Mouse (Mus musculus): ENCODE measurements around the gene Orai1. TPM values are rescaled to one million over a fixed set of nuclear protein-coding genes. Genes with fewer than 3 reads are reported as not detected.
A peak's percentile ranks its signal among the peaks of the same experiment; 100 is the strongest.

Orai1 gene
- total RNA-seq, 2 experiments from 2014 or later: 11.0 to 13.5 TPM

DNA sequence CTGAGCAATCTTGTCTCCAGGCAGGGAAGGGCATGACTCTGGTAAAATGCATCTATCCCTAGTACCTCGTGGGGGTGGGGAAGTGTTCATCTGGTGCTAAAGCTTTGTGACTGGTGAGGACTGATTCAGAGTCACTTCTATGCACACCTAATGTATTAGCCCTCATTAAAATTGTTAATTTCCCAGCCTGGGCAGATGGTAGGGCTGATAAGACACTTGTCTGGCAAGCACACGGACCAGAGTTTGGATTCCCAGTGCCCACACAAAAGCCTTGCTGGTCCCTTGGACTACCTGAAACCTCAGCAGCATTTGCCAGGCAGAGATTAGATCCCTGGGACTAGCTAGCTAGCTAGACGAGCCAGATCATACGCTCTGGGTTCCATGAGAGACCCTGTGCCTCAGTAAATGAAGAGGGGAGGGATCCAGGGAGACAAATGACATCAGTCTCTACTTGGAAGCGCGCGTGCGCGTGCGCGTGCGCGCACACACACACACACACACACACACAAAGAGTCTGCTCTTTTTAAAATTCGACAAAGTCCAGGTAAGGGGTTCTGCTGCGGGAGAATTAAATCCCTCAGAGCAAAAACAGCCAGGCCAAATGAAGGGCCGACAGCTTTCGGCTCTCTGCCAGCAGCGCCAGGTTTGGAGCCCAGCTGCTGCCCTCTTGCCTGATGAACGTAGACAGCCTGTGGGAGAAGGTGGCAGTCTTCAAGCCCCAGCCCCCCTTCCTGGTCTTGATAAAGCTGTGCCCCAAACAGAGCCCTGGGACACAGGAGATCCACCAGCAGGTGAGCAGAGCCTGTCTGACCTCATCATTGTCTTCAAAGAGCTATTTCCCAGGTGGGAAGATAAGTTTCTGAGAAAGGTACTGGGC is 8.9 kb upstream of the Orai1 start:
- Histone ChIP-seq H3K4me3 (no peak overlapping the region), H3K27ac (no peak overlapping the region)
- no peak for TF ChIP-seq CTCF (conservative IDR thresholded peaks at IDR 0.05)
- no peak for DNase-seq (ENCODE audit: low spot score in 2 of 2)

GRCm38 (mm10) chr5:123008877-123009493 is 5.9 kb upstream of the Orai1 start:
- DNase-seq (ENCODE audit: low spot score in 2 of 2): peak; percentile 61 to 69
- Histone ChIP-seq H3K27ac (peak overlapping the region; percentile 64), H3K4me3 (no peak overlapping the region)
- TF ChIP-seq CTCF (conservative IDR thresholded peaks at IDR 0.05): no peak

GRCm38 (mm10) chr5:123009873-123010272 is 5.0 kb upstream of the Orai1 start:
- Histone ChIP-seq H3K4me3 (no peak overlapping the region), H3K27ac (peak overlapping the region; percentile 53)
- no peak for TF ChIP-seq CTCF (conservative IDR thresholded peaks at IDR 0.05)
- DNase-seq (ENCODE audit: low spot score in 2 of 2): peak in 1 of 2 experiments; percentile 52

GRCm38 (mm10) chr5:123010806-123011205 is 4.1 kb upstream of the Orai1 start:
- H3K27ac ChIP-seq: no peak overlapping the region
- TF ChIP-seq CTCF (conservative IDR thresholded peaks at IDR 0.05): peak; percentile 73

GRCm38 (mm10) chr5:123011705-123012104 is 3.2 kb upstream of the Orai1 start:
- no peak for DNase-seq (ENCODE audit: low spot score in 2 of 2)
- Histone ChIP-seq H3K4me3 (no peak overlapping the region), H3K27ac (no peak overlapping the region)
- no peak for TF ChIP-seq CTCF (conservative IDR thresholded peaks at IDR 0.05)

More at GRCm38 (mm10) chr5:123010806-123011205, 4.1 kb upstream of the Orai1 start:
- no peak overlapping the region for H3K4me3 ChIP-seq
- no peak for DNase-seq (ENCODE audit: low spot score in 2 of 2)

GRCm38 (mm10) chr5:123013599-123014315 is 1.1 kb upstream of the Orai1 start:
- peak overlapping the region; percentile 89 for H3K27ac ChIP-seq

GRCm38 (mm10) chr5:123015915-123016314 is 1.0 kb downstream of the Orai1 start:
- TF ChIP-seq CTCF (conservative IDR thresholded peaks at IDR 0.05): no peak
- Histone ChIP-seq H3K27ac (peak overlapping the region; percentile 89), H3K4me3 (peak overlapping the region; percentile 75)
- no peak for DNase-seq (ENCODE audit: low spot score in 2 of 2)

More at GRCm38 (mm10) chr5:123013599-123014315, 1.1 kb upstream of the Orai1 start:
- no peak overlapping the region; the same call in 1 of the 2 replicates for H3K4me3 ChIP-seq
- peak; percentile 70 to 74 for DNase-seq (ENCODE audit: low spot score in 2 of 2)
- peak; percentile 91 for TF ChIP-seq CTCF (conservative IDR thresholded peaks at IDR 0.05)

- H3K4me3 ChIP-seq: no peak overlapping the region
- no peak overlapping the region for H3K27ac ChIP-seq
- no peak for DNase-seq (ENCODE audit: low spot score in 2 of 2)
- TF ChIP-seq CTCF (conservative IDR thresholded peaks at IDR 0.05): no peak
These were observed 2.6 kb downstream of the Orai1 start for GRCm38 (mm10) chr5:123017504-123017903.

DNA sequence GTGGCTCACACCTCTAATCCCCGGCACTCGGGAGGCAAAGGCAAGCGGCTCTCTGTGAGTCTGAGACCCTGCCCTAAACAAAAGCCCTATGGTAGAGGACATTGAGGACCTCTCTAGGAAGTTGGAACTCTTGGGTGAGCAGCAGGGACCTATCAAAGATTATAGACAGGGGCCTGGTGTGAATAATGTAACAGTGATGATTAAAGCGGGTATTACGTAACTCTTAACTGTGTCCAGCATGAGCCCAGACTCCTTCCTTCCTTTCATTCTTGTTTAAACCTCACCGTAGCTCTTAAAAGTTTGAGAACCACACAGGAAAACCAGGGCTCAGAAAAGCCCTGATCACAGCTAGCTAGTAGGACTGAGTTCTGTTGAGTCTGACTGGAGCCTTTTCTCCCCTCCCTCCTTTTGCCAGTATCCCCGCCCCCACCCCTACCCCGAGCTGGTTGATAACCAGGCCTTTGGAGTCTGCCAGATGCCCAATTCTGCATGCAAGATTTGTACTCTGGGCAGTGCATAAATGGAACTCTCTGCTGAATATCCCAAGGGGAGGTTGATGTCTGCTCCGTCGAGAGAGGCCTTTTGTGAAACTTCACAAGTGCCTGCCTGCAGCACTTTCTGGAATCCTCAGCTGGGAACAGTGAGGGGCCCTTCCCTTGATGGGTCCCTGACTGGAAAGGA is 4.6 kb downstream of the Orai1 start:
- H3K4me3 ChIP-seq: no peak overlapping the region
- DNase-seq (ENCODE audit: low spot score in 2 of 2): no peak
- TF ChIP-seq CTCF (conservative IDR thresholded peaks at IDR 0.05): no peak
- H3K27ac ChIP-seq: peak overlapping the region; percentile 84

GRCm38 (mm10) chr5:123020426-123020825 is 5.6 kb downstream of the Orai1 start:
- Histone ChIP-seq H3K4me3 (no peak overlapping the region), H3K27ac (peak overlapping the region; percentile 84; the same call in 1 of the 2 replicates)
- no peak for TF ChIP-seq CTCF (conservative IDR thresholded peaks at IDR 0.05)
- no peak for DNase-seq (ENCODE audit: low spot score in 2 of 2)

DNA sequence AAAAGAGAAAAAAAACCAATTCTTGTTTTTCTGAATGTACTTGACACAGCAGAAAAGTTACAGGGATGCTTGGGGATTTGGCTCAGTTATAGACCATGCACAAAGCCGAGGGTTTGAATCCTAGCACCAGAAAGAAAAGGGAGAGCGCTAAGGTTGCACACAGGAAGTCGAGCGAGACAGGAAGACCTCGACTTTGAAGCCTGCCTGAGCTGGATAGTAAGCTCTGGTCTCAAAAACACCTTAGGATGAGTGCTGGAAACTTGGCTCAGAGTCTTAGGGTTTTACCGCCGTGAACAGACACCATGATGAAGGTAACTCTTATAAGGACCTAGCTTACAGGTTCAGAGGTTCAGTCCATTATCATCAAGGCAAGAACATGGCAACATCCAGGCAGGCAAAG is 6.6 kb downstream of the Orai1 start:
- TF ChIP-seq CTCF (conservative IDR thresholded peaks at IDR 0.05): no peak
- H3K4me3 ChIP-seq: no peak overlapping the region
- H3K27ac ChIP-seq: no peak overlapping the region
- DNase-seq (ENCODE audit: low spot score in 2 of 2): no peak

GRCm38 (mm10) chr5:123023049-123023448 is 8.2 kb downstream of the Orai1 start:
- DNase-seq (ENCODE audit: low spot score in 2 of 2): no peak
- Histone ChIP-seq H3K4me3 (no peak overlapping the region), H3K27ac (no peak overlapping the region)
- no peak for TF ChIP-seq CTCF (conservative IDR thresholded peaks at IDR 0.05)
